Mouse (Mus musculus) heart, embryonic 16.5 days (tissue): Measurements from ENCODE around the gene Rnase12. TPM values are rescaled to one million over a fixed set of nuclear protein-coding genes. Genes with fewer than 3 reads are reported as not detected.
A peak's percentile ranks its signal among the peaks of the same experiment; 100 is the strongest.
"Not testable (repeated sequence)": the region's sequence is repeated elsewhere in the genome, so short reads cannot be mapped to it uniquely, and the experiment has no call there.

Source experiments
- ATAC-seq: fragments of 200-750 bp; cut with Nextera tagmentation; replicated peaks from 2 replicates; pipeline ENCODE4 v1.8.0; 2017; ENCODE audit warnings: moderate number of reproducible peaks; ENCODE audit not compliant: insufficient read depth, low FRiP score; ENCODE audit errors: extremely low read depth
- H3K27ac ChIP-seq: fragments of 300-500 bp; sonication (generic); 2 replicates; pipeline ENCODE4 v1.5.1; 2014; ENCODE audit warnings: mild to moderate bottlenecking, low read length, control low read depth, moderate library complexity
- H3K27me3 ChIP-seq: fragments of 300-500 bp; sonication (generic); 2 replicates; pipeline ENCODE4 v1.6.1; 2014; ENCODE audit warnings: low read length, mixed read lengths; ENCODE audit not compliant: control insufficient read depth, insufficient read depth
- H3K36me3 ChIP-seq: fragments of 300-500 bp; sonication (generic); 2 replicates; pipeline ENCODE4 v1.6.1; 2014; ENCODE audit not compliant: control insufficient read depth, insufficient read depth
- H3K4me1 ChIP-seq: fragments of 300-500 bp; sonication (generic); 2 replicates; pipeline ENCODE4 v1.6.1; 2014; ENCODE audit warnings: low read length, mixed read lengths; ENCODE audit not compliant: control insufficient read depth, insufficient read depth
- H3K4me2 ChIP-seq: fragments of 300-500 bp; sonication (generic); 2 replicates; pipeline ENCODE4 v1.6.1; 2014; ENCODE audit warnings: low read depth, mild to moderate bottlenecking, control low read depth, low read length
- H3K4me3 ChIP-seq: fragments of 300-500 bp; sonication (generic); 2 replicates; pipeline ENCODE4 v1.5.1; 2014; ENCODE audit warnings: mild to moderate bottlenecking, control low read depth, low read length
- H3K9ac ChIP-seq: fragments of 300-500 bp; sonication (generic); 2 replicates; pipeline ENCODE4 v1.6.1; 2014; ENCODE audit warnings: low read length, control low read depth
- H3K9me3 ChIP-seq: fragments of 300-500 bp; sonication (generic); replicated peaks from 2 replicates; pipeline ENCODE4 v1.6.1; 2016; ENCODE audit warnings: low read length; ENCODE audit not compliant: control insufficient read depth
- WGBS: fragments of 180-500 bp; shearing (Covaris S2); extraction: QIAGEN DNeasy Blood & Tissue Kit; methylation state at CpG from one replicate; pipeline ENCODE4 v1.1.7; 2014; 5-methylcytosine and 5-hydroxymethylcytosine counted together
- polyA plus RNA-seq: library from polyadenylated mRNA; unstranded; fragments of >200 nt; fragmentation: Nextera tagmentation; extraction: Ambion mirVana; gene quantifications from 2 replicates; pipeline ENCODE4 v1.2.1, GENCODE M21; 2015

Gene Rnase12
- 0.71 TPM in 1 of 2 replicates, not detected in the other for polyA plus RNA-seq

DNA sequence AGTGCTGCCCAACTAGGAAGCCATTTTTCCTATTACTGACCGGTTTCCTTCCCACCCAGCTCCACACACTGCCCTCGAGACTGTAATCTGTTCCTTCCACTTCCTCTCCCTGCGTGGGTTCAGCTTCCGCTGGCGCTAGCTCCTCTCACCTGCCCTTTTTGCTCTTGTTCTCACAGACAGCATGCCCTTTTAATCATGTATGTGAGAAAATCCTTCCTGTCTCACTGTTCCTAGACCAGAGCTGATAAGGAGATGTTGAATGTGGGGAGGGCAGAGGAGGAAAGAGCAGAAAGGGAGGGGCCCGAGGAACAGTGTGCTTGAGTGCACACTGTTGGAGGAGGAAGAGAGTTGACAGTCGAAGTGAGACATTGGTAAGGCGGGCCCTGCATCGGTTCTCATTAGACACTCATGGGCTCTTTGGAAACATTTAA is at the start of gene Rnase12:
TSS of gene Rnase12 (minus strand) at position 261 of the 431 bp plus-strand sequence.
- no peaks in the 10 kb centered on the region for H3K9me3 ChIP-seq
- peak within 1 kb of the TSS; percentile 34; the same call in 1 of the 2 replicates for H3K4me2 ChIP-seq
- ATAC-seq, result peak; percentile 66
- H3K4me1 ChIP-seq, result peaks cover 2% of the 10 kb centered on the region; the same call in 1 of the 2 replicates
- H3K4me3 ChIP-seq, result no peak within 1 kb of the TSS
- 31% methylated on average over 9 of the region's 9 CpGs for WGBS
- H3K27me3 ChIP-seq, result no peaks in the 10 kb centered on the region
- no peaks in the 10 kb centered on the region for H3K36me3 ChIP-seq
- H3K27ac ChIP-seq, result no peak within 1 kb of the TSS
- H3K9ac ChIP-seq, result no peak within 1 kb of the TSS

DNA sequence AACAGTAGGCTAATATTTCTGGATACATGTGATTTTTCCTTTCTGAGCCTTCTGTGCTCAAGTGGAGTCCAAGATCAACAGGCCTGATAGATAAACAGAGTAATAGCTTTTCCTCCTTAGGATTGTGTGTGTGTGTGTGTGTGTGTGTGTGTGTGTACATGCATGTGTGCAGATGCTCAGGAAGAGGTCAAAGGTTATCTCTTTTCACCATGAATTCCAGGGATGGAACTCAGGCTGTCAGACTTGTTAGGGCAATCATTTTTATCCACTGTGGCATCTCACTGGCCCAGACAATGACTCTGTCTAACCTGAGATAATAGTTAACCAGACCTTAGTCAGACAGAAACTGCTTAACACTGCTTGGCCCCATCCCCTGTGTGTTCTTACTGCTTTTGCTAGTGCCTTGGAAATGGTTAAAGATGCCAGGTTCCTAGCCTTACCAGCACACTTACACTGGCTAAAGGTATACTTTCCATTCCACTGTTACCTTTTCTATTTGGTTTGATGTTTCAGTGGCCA is 49.0 kb upstream of the Rnase12 start:
- Histone ChIP-seq H3K4me3 (no peak overlapping the region), H3K4me2 (no peak overlapping the region), H3K27ac (no peak overlapping the region), H3K9ac (no peak overlapping the region), H3K9me3 (0 out of 2 replicates have a peak, but pooled peaks cover 6% of the 10 kb centered on the region), H3K27me3 (no peaks in the 10 kb centered on the region), H3K4me1 (no peaks in the 10 kb centered on the region), H3K36me3 (no peaks in the 10 kb centered on the region)
- ATAC-seq, result no peak

DNA sequence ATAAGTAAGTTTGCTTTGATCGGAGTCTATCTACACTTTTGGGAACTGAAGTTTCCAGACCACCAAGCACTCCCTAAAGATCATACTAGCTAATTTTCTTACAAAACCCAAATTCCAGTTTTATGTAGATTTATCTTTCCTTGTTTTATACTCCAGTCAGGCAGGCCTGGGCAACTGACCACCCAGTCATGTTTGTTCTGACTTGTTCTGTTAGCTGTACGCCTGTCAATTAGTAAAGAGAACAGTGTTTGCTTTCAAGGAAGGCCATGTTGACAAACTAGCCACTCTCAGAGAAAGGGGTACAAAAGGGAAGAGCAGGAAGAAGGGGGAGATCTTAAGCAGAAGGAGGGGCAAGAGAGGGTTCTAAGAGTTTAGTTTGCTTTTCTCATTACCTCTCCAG is 46.9 kb upstream of the Rnase12 start:
- H3K27me3 ChIP-seq, result no peaks in the 10 kb centered on the region
- 92% methylated on average over 2 of the region's 2 CpGs for WGBS
- H3K9me3 ChIP-seq, result no peaks in the 10 kb centered on the region
- no peak overlapping the region for H3K9ac ChIP-seq
- H3K27ac ChIP-seq, result no peak overlapping the region
- no peak overlapping the region for H3K4me2 ChIP-seq
- ATAC-seq, result no peak
- no peaks in the 10 kb centered on the region for H3K4me1 ChIP-seq
- H3K4me3 ChIP-seq, result no peak overlapping the region
- H3K36me3 ChIP-seq, result no peaks in the 10 kb centered on the region

DNA sequence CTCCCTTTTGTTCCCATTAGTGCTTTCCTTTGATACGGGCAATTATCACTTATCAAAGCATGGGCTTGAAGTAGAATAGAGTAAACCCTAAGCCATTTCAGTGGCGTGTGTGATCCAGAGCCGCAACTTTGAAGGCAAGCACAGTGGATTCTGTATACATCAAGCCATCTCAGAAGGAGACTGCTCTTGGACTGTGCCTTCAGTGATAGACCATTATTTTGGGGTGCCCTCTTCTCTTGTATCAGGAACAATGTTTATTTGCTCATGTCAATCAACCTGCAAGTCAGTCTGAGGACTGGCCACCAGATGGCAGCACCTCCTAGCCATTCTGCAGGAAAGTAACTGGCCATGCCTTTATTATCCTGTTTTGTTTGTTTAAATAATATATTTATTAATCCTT is 45.8 kb upstream of the Rnase12 start:
- no peak overlapping the region for H3K9ac ChIP-seq
- H3K4me3 ChIP-seq, result no peak overlapping the region
- no peaks in the 10 kb centered on the region for H3K9me3 ChIP-seq
- H3K36me3 ChIP-seq, result no peaks in the 10 kb centered on the region
- 48% methylated on average over 3 of the region's 3 CpGs for WGBS
- H3K4me2 ChIP-seq, result no peak overlapping the region
- H3K4me1 ChIP-seq, result no peaks in the 10 kb centered on the region
- no peaks in the 10 kb centered on the region for H3K27me3 ChIP-seq
- H3K27ac ChIP-seq, result no peak overlapping the region
- no peak for ATAC-seq

DNA sequence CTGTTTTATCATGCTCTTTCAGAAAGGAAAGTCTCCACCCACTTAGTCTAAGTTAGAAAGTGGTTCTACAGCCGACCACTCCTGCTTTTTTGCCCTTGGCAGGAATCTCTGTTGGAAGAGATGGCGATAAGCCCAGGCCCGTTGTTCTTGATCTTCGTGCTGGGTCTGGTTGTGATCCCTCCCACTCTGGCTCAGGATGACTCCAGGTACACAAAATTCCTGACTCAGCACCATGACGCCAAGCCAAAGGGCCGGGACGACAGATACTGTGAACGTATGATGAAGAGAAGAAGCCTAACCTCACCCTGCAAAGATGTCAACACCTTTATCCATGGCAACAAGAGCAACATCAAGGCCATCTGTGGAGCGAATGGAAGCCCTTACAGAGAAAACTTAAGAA is 43.8 kb upstream of the Rnase12 start:
- Histone ChIP-seq H3K9ac (no peak overlapping the region), H3K4me1 (no peaks in the 10 kb centered on the region), H3K27ac (no peak overlapping the region), H3K4me2 (no peak overlapping the region), H3K9me3 (no peaks in the 10 kb centered on the region), H3K4me3 (no peak overlapping the region), H3K27me3 (no peaks in the 10 kb centered on the region), H3K36me3 (no peaks in the 10 kb centered on the region)
- WGBS, result 52% methylated on average over 9 of the region's 9 CpGs
- ATAC-seq, result peak; percentile 28; the same call in 1 of the 2 replicates

DNA sequence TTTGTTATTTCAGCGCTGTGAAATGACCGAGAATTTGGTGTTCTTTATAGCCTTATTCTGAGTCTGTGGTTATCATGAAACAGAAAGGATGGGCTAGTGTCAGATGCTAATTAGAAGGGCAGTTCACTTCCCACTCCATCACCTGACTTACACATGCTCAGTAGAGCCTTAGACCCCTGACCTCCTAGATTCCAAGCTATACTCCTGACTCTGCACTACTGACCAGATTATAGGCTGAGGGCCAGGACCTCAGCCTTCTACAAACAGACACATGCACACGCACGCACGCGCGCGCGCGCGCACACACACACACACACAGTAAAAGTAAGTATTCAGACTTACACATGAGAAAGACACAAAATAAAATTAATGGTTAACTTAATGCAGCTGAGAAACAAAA is 41.5 kb upstream of the Rnase12 start:
- no peaks in the 10 kb centered on the region for H3K9me3 ChIP-seq

DNA sequence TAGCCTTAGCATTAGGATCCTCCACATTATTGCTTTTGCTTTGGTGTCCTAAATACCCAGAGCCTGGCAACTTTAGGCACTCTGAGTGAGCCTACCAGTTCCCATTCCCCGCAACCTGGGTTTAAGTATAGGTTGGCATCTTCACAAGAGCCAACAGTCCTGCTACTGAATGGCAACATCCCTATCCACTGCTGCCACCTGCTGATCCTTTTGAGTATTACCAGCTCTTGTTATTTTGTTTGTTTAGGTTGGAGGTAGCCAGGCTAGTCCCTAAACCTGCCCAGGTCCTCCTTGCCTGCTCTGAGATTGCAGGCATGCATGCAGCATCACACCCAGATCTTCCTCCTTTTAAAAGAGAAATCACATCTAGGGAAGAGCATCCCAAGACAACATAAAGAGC is 40.8 kb upstream of the Rnase12 start:
- H3K4me2 ChIP-seq, H3K9me3 ChIP-seq, H3K27ac ChIP-seq, H3K36me3 ChIP-seq, H3K4me3 ChIP-seq, H3K4me1 ChIP-seq, H3K27me3 ChIP-seq, H3K9ac ChIP-seq: not testable (repeated sequence)
- ATAC-seq, result 0 out of 2 replicates have a peak, but pooled peaks have one; percentile 29
- 39% methylated on average over 1 of the region's 1 CpGs for WGBS

More for the DNA sequence above, 41.5 kb upstream of the Rnase12 start:
- no peak overlapping the region for H3K27ac ChIP-seq
- peaks cover 5% of the 10 kb centered on the region; the same call in 1 of the 2 replicates for H3K4me1 ChIP-seq
- H3K9ac ChIP-seq, result no peak overlapping the region
- no peaks in the 10 kb centered on the region for H3K27me3 ChIP-seq
- WGBS, result 95% methylated on average over 11 of the region's 11 CpGs
- ATAC-seq, result no peak
- no peak overlapping the region for H3K4me3 ChIP-seq
- no peaks in the 10 kb centered on the region for H3K36me3 ChIP-seq
- no peak overlapping the region for H3K4me2 ChIP-seq

DNA sequence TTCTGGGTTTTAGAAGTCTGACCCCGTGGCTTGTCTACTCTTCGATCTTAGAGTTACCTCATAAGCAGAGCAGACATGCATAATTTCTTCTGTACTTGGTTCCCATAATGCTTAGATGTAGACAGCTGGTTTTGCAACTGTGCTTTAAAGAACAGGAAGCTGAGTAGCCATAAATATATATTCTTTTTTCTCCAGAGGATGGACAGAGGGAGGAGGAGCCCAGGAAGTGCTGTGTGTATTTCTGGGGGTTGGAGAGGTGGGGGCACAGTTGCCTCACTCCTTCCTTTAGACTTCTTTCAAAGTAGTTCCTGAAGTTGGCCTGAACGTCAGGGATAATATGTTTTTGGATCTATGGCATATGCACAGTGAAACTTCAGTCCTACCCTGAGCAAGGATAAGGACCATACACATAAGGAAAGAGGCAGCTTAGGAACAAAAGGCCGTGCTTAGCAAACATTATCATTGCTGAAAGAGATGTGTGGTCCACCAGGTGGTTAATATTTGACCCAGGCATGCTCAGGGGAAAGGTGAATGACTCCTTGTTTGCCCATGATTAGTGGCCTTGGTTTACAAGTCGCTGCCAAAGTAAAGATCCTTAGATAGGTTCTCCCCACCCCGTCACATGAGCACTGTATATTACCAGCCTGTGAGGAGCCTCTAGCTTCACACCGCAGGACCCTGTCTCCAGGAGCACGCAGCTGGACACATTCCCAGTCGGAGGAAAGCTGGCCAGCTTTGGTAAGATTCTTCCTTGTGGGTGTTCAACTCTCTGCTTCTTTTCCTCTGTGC is 38.5 kb upstream of the Rnase12 start:
- no peaks in the 10 kb centered on the region for H3K36me3 ChIP-seq
- H3K4me2 ChIP-seq, result no peak overlapping the region
- H3K4me1 ChIP-seq, result peaks cover 14% of the 10 kb centered on the region; the same call in 1 of the 2 replicates
- WGBS, result 52% methylated on average over 9 of the region's 9 CpGs
- no peak for ATAC-seq
- no peaks in the 10 kb centered on the region for H3K27me3 ChIP-seq
- no peak overlapping the region for H3K27ac ChIP-seq
- no peaks in the 10 kb centered on the region for H3K9me3 ChIP-seq
- H3K4me3 ChIP-seq, result no peak overlapping the region
- H3K9ac ChIP-seq, result no peak overlapping the region

DNA sequence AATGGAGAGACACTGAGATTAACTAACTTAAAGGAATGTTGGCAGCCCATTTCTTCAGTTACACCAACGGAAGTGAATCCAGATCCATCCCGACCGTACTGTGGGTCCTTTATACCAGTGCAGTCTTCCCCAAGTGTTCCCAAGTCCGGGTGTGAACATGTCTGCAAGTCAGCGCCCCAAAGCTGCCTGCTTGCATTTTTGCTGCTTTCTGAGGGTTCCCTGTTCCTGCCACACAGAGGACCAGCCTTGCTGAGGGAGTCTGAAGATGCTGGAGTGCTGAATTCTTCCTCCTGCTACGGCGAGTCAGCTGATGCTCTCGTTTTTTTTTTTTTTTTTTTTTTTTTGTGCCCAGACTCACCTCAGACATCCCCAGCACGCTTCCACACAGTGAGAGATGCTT is 37.5 kb upstream of the Rnase12 start:
- Histone ChIP-seq H3K9me3 (no peaks in the 10 kb centered on the region), H3K4me3 (no peak overlapping the region), H3K36me3 (no peaks in the 10 kb centered on the region), H3K27me3 (no peaks in the 10 kb centered on the region), H3K27ac (no peak overlapping the region), H3K4me1 (peaks cover 14% of the 10 kb centered on the region; the same call in 1 of the 2 replicates), H3K9ac (no peak overlapping the region), H3K4me2 (no peak overlapping the region)
- ATAC-seq, result no peak
- WGBS, result 62% methylated on average over 9 of the region's 9 CpGs
